Mouse (Mus musculus) megakaryocyte-erythroid progenitor cell, adult 5-6 weeks (primary cell): Measurements from ENCODE around the gene Olfr1151. TPM values are rescaled to one million over a fixed set of nuclear protein-coding genes. Genes with fewer than 3 reads are reported as not detected.

Source experiments
- ATAC-seq: replicated peaks from 2 replicates; pipeline ENCODE4 v1.8.0; 2016; ENCODE audit warnings: mild to moderate bottlenecking, inconsistent platforms; ENCODE audit not compliant: severe bottlenecking, poor library complexity, low FRiP score, low TSS enrichment
- total RNA-seq, 2 experiments: library from RNA; stranded (forward) in 1 of 2; stranded (reverse) in 1 of 2; fragments of 200-1000, 215-1000 nt in 1 of 2; fragments of >200 nt in 1 of 2; fragmentation: Nextera tagmentation in 1 of 2; gene quantifications; 2 replicates each; pipeline ENCODE4 v1.2.3; 2014 to 2017

The Olfr1151 gene
- total RNA-seq (2014; fragmentation: Nextera tagmentation) = not detected in 2 replicates
- total RNA-seq (2017) = not detected in 2 replicates

GRCm38 (mm10) chr2:87855562-87855961, at the start of gene Olfr1151:
TSS of gene Olfr1151 (plus strand) at chr2:87855862.
- no peak for ATAC-seq

- ATAC-seq = no peak
Measured at GRCm38 (mm10) chr2:87809522-87809921, 46.1 kb upstream of the Olfr1151 start, which contains the start of gene Olfr1145. TSS of gene Olfr1145 (plus strand) at chr2:87809822.

- ATAC-seq = no peak
Measured at GRCm38 (mm10) chr2:87830233-87830632, 25.4 kb upstream of the Olfr1151 start, which contains the start of gene Olfr1148. TSS of gene Olfr1148 (plus strand) at chr2:87830533.

- no peak for ATAC-seq
Measured at GRCm38 (mm10) chr2:87843693-87844092, 12.0 kb upstream of the Olfr1151 start, which contains the start of gene Olfr1150-ps1. TSS of gene Olfr1150-ps1 (plus strand) at chr2:87843993.

GRCm38 (mm10) chr2:87866192-87866591, 10.5 kb downstream of the Olfr1151 start, which contains the start of gene Olfr1152:
TSS of gene Olfr1152 (plus strand) at chr2:87866492.
- ATAC-seq = no peak

- no peak for ATAC-seq
Measured at GRCm38 (mm10) chr2:87894662-87895061, 39.0 kb downstream of the Olfr1151 start, which contains the start of gene Olfr1153. TSS of gene Olfr1153 (plus strand) at chr2:87894962.

DNA sequence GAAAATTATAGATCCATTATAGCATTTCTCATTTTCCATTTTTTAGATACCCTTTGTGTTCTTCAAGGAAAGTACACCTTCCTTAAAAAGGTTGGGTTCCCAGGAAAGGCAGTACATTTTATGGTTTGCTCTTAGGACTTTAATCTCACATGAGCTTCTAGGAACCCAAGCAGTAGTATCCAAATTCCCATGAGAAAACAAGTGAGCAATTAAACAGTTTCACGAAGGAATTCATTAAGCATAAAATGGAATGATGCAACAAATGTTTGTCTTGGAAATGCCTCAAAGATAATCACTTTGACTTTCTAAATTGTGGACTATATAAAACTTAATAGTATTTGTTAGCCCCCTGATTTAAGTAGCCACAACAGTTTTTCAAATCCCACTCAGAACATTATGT, 49.4 kb downstream of the Olfr1151 start, which contains the start of gene Olfr1154:
Olfr1154 (minus strand) TSS at position 101 of the 400 bp plus-strand sequence.
- ATAC-seq = no peak

Other genes with a start within 250 kb of the Olfr1151 start
- gene Olfr1130, start 249.7 kb upstream of the Olfr1151 start, total RNA-seq (2014; fragmentation: Nextera tagmentation) = not detected in 2 replicates
- not detected in 2 replicates for gene Olfr1130, start 249.7 kb upstream of the Olfr1151 start, total RNA-seq (2017)
- not detected in 2 replicates for gene Olfr1131, start 228.8 kb upstream of the Olfr1151 start, total RNA-seq (2014; fragmentation: Nextera tagmentation)
- not detected in 2 replicates for gene Olfr1131, start 228.8 kb upstream of the Olfr1151 start, total RNA-seq (2017)
- not detected in 2 replicates for gene Olfr1132, start 218.3 kb upstream of the Olfr1151 start, total RNA-seq (2014; fragmentation: Nextera tagmentation)
- gene Olfr1132, start 218.3 kb upstream of the Olfr1151 start, total RNA-seq (2017) = not detected in 2 replicates
- gene Olfr1133, start 208.5 kb upstream of the Olfr1151 start, total RNA-seq (2014; fragmentation: Nextera tagmentation) = not detected in 2 replicates
- gene Olfr1133, start 208.5 kb upstream of the Olfr1151 start, total RNA-seq (2017) = not detected in 2 replicates
- gene Olfr1134, start 197.4 kb upstream of the Olfr1151 start, total RNA-seq (2014; fragmentation: Nextera tagmentation) = not detected in 2 replicates
- not detected in 2 replicates for gene Olfr1134, start 197.4 kb upstream of the Olfr1151 start, total RNA-seq (2017)
- gene Olfr1135, start 182.2 kb upstream of the Olfr1151 start, total RNA-seq (2014; fragmentation: Nextera tagmentation) = not detected in 2 replicates
- not detected in 2 replicates for gene Olfr1135, start 182.2 kb upstream of the Olfr1151 start, total RNA-seq (2017)
- not detected in 2 replicates for gene Olfr1136, start 161.9 kb upstream of the Olfr1151 start, total RNA-seq (2014; fragmentation: Nextera tagmentation)
- not detected in 2 replicates for gene Olfr1136, start 161.9 kb upstream of the Olfr1151 start, total RNA-seq (2017)
- gene Olfr1137, start 142.7 kb upstream of the Olfr1151 start, total RNA-seq (2014; fragmentation: Nextera tagmentation) = not detected in 2 replicates
- not detected in 2 replicates for gene Olfr1137, start 142.7 kb upstream of the Olfr1151 start, total RNA-seq (2017)
- gene Olfr1138, start 115.9 kb upstream of the Olfr1151 start, total RNA-seq (2014; fragmentation: Nextera tagmentation) = not detected in 2 replicates
- not detected in 2 replicates for gene Olfr1138, start 115.9 kb upstream of the Olfr1151 start, total RNA-seq (2017)
- not detected in 2 replicates for gene Olfr1140, start 112.1 kb upstream of the Olfr1151 start, total RNA-seq (2014; fragmentation: Nextera tagmentation)
- not detected in 2 replicates for gene Olfr1140, start 112.1 kb upstream of the Olfr1151 start, total RNA-seq (2017)
- not detected in 2 replicates for gene Olfr1141, start 101.9 kb upstream of the Olfr1151 start, total RNA-seq (2014; fragmentation: Nextera tagmentation)
- gene Olfr1141, start 101.9 kb upstream of the Olfr1151 start, total RNA-seq (2017) = not detected in 2 replicates
- gene Olfr152, start 76.4 kb upstream of the Olfr1151 start, total RNA-seq (2014; fragmentation: Nextera tagmentation) = not detected in 2 replicates
- not detected in 2 replicates for gene Olfr152, start 76.4 kb upstream of the Olfr1151 start, total RNA-seq (2017)
- not detected in 2 replicates for gene Olfr1143, start 55.3 kb upstream of the Olfr1151 start, total RNA-seq (2014; fragmentation: Nextera tagmentation)
- not detected in 2 replicates for gene Olfr1143, start 55.3 kb upstream of the Olfr1151 start, total RNA-seq (2017)
- gene Olfr1145, start 46.0 kb upstream of the Olfr1151 start, total RNA-seq (2014; fragmentation: Nextera tagmentation) = not detected in 2 replicates
- gene Olfr1145, start 46.0 kb upstream of the Olfr1151 start, total RNA-seq (2017) = not detected in 2 replicates
- not detected in 2 replicates for gene Olfr1148, start 25.3 kb upstream of the Olfr1151 start, total RNA-seq (2014; fragmentation: Nextera tagmentation)
- gene Olfr1148, start 25.3 kb upstream of the Olfr1151 start, total RNA-seq (2017) = not detected in 2 replicates
- gene Olfr1150-ps1, start 11.9 kb upstream of the Olfr1151 start, total RNA-seq (2014; fragmentation: Nextera tagmentation) = not detected in 2 replicates
- gene Olfr1150-ps1, start 11.9 kb upstream of the Olfr1151 start, total RNA-seq (2017) = not detected in 2 replicates
- gene Olfr1152, start 10.6 kb downstream of the Olfr1151 start, total RNA-seq (2014; fragmentation: Nextera tagmentation) = not detected in 2 replicates
- gene Olfr1152, start 10.6 kb downstream of the Olfr1151 start, total RNA-seq (2017) = not detected in 2 replicates
- not detected in 2 replicates for gene Olfr1153, start 39.1 kb downstream of the Olfr1151 start, total RNA-seq (2014; fragmentation: Nextera tagmentation)
- gene Olfr1153, start 39.1 kb downstream of the Olfr1151 start, total RNA-seq (2017) = not detected in 2 replicates
- not detected in 2 replicates for gene Olfr1154, start 49.3 kb downstream of the Olfr1151 start, total RNA-seq (2014; fragmentation: Nextera tagmentation)
- gene Olfr1154, start 49.3 kb downstream of the Olfr1151 start, total RNA-seq (2017) = not detected in 2 replicates
- gene Olfr1155, start 89.3 kb downstream of the Olfr1151 start, total RNA-seq (2014; fragmentation: Nextera tagmentation) = not detected in 2 replicates
- gene Olfr1155, start 89.3 kb downstream of the Olfr1151 start, total RNA-seq (2017) = not detected in 2 replicates
- not detected in 2 replicates for gene Olfr1156, start 97.2 kb downstream of the Olfr1151 start, total RNA-seq (2014; fragmentation: Nextera tagmentation)
- gene Olfr1156, start 97.2 kb downstream of the Olfr1151 start, total RNA-seq (2017) = not detected in 2 replicates
- gene Olfr1157, start 112.4 kb downstream of the Olfr1151 start, total RNA-seq (2014; fragmentation: Nextera tagmentation) = not detected in 2 replicates
- gene Olfr1157, start 112.4 kb downstream of the Olfr1151 start, total RNA-seq (2017) = not detected in 2 replicates
- not detected in 2 replicates for gene Olfr74, start 118.8 kb downstream of the Olfr1151 start, total RNA-seq (2014; fragmentation: Nextera tagmentation)
- gene Olfr74, start 118.8 kb downstream of the Olfr1151 start, total RNA-seq (2017) = not detected in 2 replicates
- not detected in 2 replicates for gene Olfr1158, start 134.3 kb downstream of the Olfr1151 start, total RNA-seq (2014; fragmentation: Nextera tagmentation)
- gene Olfr1158, start 134.3 kb downstream of the Olfr1151 start, total RNA-seq (2017) = not detected in 2 replicates
- not detected in 2 replicates for gene Olfr1160, start 152.4 kb downstream of the Olfr1151 start, total RNA-seq (2014; fragmentation: Nextera tagmentation)
- not detected in 2 replicates for gene Olfr1160, start 152.4 kb downstream of the Olfr1151 start, total RNA-seq (2017)
- gene Olfr1161, start 166.9 kb downstream of the Olfr1151 start, total RNA-seq (2014; fragmentation: Nextera tagmentation) = not detected in 2 replicates
- not detected in 2 replicates for gene Olfr1161, start 166.9 kb downstream of the Olfr1151 start, total RNA-seq (2017)
- gene Olfr73, start 181.8 kb downstream of the Olfr1151 start, total RNA-seq (2014; fragmentation: Nextera tagmentation) = not detected in 2 replicates
- gene Olfr73, start 181.8 kb downstream of the Olfr1151 start, total RNA-seq (2017) = not detected in 2 replicates
- not detected in 2 replicates for gene Olfr1162, start 195.3 kb downstream of the Olfr1151 start, total RNA-seq (2014; fragmentation: Nextera tagmentation)
- gene Olfr1162, start 195.3 kb downstream of the Olfr1151 start, total RNA-seq (2017) = not detected in 2 replicates
- gene Olfr1163, start 216.0 kb downstream of the Olfr1151 start, total RNA-seq (2014; fragmentation: Nextera tagmentation) = not detected in 2 replicates
- not detected in 2 replicates for gene Olfr1163, start 216.0 kb downstream of the Olfr1151 start, total RNA-seq (2017)
- not detected in 2 replicates for gene Olfr1164, start 238.1 kb downstream of the Olfr1151 start, total RNA-seq (2014; fragmentation: Nextera tagmentation)
- not detected in 2 replicates for gene Olfr1164, start 238.1 kb downstream of the Olfr1151 start, total RNA-seq (2017)